Mouse (Mus musculus): ENCODE results near the gene Wbp1l. TPM values are rescaled to one million over a fixed set of nuclear protein-coding genes. Genes with fewer than 3 reads are reported as not detected.

The Wbp1l gene
- total RNA-seq, 2 experiments from 2014 or later = 60.5 to 61.2 TPM

DNA sequence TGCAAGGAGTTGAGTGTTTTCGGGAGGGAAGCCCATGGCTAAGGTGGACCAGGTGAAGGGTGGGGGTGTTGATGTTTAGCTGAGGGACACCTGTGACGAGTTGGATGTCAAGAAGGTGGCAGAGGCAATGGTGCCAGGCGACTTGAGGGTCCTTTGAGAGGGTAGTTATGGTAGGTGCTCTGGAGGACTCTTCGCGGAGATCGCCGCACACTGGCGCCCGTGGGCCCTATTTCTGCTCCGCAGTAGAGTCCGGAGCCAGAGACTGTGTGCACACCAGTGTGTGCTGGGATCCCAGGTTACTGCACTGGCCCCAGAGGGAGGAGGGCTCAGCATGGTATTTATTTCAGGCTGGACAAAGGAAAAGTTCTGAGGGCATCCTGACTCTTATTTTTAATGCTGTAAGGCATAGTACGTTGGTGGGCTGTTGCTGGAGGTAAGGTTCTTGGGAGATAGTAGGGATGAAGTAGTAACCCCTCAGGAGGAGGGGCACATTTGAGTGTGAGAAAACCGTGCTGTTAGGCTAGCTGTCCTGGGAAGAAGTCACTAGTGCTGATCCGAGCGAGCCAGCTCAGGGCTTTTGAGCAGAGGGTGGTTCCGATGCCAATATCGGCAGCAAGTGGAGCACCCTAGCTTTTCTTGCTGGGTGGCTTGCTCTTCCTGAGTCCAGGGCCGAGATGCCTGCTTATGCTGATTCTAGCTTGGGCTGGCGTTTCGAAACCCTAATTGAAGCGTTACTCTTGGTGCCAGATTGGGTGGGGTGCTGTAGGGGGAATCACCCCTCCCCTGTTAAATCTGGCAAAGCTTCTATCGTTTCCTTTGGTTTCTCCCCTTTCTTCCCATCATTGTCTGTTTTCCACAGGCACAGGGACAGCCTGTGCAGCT lies 732 bp downstream of the Wbp1l start:
- peak; percentile 17 for DNase-seq

DNA sequence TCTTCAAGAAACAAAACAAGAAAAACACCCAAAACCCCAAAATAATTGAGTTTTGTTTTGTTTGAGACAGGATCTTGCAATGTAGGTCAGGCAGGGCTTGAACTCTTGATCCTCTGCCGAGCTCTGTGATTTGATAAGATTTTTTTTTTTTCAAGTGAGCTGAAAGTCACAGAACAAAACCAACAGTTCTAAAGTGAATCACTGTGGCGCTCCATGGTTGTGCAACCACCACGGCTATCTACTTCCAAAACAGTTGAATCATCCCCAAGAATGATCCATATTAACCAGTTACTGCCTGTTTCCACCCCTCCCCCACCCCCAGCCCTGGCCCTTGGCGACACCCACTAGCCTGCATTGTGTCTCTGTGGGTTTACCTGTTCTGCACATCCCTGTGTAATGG lies 1.5 kb downstream of the Wbp1l start:
- no peak for DNase-seq

DNA sequence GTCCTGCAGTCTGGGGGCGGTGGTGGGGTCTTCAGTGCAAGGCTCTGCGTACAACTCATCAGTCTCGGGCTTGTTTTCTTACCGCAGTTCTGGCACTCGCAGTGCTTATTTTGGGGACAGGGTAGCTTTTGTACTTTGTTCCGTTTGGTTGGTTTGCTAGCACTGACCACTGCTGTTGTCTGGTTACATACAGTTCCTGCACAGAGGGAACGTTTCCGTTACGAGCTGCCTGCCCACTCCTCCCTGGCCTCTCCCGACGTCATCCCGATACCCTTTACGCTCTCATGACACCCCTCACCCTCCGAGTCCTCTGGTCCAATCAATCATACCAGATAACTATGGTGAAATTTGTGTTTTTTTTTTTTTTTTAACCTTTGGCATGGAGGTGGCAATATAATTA lies 2.6 kb downstream of the Wbp1l start:
- no peak for DNase-seq

DNA sequence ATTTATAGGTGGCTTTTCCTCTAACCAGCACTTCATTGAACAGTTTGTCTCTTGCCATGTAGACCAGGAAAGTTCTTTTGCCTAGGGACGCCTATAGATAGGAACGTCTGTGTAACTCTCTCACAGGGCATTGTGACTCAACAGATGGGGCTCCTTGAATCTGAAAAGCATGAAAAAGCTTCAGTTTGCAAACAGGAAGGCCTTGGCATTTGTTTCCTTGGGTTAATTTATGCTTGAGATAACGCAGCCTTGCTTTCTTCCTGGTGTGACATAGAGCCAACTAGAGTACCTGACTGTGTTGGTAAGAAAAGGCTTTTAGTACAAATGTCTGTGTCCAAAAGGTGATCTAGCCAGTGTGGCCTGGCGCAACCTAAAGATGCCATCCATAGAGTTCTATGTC lies 3.5 kb downstream of the Wbp1l start:
- DNase-seq = no peak

DNA sequence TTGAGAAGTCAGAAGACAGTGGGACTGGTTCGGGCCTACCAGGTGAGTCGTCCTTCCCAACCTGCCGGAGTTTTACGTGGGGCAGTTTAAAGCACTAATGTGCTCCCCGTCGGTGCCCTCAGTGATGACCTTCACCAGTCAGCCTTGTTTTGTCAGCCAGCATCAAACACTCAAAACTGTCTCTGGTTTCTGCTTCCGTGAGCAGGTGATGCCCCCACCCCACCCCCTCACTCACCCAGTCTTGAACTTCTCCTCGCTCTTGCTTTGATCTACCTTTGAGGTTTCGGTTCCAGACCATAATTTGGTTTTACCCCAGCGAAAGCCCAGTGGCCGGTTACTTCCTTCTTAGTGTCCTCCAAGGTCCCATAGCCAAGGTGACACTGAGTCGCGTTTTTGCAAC lies 7.8 kb downstream of the Wbp1l start:
- DNase-seq = no peak

DNA sequence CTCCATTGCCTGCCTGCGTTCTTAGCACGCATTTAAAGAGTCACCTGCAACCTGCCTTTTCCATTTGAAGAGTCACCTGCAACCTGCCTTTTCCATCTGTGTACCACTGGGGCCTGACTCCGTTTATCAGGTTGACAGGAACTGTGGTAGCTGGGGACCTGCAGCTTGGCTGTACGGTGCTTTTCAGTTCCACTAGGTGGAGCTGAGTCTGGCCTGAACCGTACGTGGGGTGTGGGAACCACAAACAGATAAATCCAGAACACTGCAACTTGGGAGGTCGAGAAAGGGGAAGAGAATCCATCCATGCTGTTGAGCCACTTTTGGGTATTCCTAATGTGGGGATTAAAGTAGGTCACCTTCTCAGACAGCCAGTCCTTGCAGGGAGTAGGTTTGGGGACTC lies 8.5 kb downstream of the Wbp1l start:
- peak; percentile 58 for DNase-seq

DNA sequence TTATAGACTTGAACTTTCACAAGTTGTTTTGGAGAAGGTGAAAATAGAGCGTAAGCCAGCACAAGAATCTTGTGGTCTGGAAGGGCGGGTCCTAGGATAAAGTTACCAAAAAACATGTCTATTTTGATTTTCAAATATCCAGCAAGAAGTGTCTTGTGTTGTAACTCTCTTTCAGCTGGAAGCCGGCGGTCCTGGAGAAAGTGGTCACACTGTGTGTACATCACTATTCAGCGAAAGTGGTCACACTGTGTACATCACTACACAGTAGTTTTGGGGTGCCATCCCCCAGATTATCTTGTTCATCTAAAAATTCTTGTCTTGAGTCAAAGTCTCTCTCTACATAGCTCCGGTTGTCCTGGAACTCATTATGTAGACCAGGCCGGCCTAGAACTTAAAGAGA lies 9.3 kb downstream of the Wbp1l start:
- no peak for DNase-seq

DNA sequence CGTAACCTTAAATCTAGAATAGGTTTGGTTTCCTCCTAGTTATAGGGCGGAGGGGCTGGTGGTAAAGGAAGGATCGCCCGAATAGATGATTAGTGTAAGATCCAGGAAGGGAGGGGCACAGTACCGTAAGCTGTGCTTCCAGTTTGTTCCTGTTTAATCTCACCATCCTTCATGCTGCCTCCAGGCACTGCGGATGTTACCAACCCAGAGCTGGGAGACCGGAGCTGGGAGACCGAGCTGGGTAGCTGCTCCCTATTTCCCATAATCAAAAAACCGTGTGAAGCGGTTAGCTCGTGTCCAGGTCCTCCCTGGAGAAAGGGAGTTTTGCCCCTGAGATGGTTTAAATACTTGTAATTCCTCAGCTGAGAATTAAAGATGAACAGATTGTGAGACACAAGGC lies 17.5 kb downstream of the Wbp1l start:
- no peak for DNase-seq

DNA sequence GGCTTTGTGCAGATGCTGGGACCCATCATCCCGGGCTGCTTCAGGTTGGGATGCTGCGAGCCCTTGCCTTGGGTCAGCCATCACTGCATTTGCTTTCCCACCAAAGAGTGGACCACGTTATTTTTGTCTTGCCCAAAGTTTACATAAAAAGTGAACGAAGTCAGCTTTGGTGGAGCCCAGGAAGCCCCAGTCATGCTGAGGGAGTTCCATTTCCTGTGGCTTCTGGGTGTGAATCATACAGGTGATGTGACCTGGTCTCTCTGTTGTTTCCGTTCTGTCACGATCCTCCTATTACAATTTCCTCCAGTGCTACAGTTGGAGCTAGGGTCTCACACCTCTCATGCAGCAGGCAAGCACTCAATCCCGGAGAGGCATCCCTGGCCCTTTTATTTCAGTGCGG lies 18.5 kb downstream of the Wbp1l start:
- DNase-seq = no peak

DNA sequence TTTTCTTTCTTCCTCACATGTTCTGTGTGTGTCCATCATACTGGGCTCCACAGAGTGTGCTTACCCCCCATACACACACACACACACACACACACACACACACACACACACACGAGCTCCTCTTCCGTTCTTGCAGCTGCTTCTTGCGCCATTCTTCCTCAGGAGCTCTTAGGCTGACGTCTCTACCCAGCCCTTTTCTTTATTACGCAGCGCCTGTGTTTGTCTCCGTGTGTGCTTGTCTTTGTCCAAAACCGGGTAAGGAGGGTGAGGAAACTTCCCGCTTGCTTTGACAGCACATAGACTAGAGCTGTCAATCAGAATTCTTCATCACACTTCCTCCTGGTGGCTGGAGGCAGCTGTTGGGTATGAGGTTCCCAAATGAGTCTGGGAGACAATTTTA lies 19.4 kb downstream of the Wbp1l start:
- DNase-seq = no peak

DNA sequence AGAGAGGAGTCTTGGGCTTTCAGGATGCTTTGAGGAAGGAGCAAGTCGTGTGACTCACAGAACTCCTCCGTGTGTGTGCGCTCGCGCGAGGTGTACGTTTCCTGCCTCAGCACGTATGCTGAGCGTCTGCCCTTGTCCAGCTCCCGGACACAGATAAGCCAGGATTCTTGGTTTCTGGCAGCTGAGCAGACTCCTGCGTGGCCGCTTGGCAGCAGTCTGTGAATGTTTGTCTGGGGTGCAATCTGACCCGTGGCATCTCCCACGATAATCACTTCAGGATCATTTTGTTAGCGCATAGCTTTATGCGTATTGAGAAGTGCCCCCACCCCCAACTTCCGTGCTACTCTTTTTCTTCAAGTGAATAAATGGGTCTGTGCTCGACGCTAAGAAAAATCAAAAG lies 20.1 kb downstream of the Wbp1l start:
- DNase-seq = peak; percentile 68

DNA sequence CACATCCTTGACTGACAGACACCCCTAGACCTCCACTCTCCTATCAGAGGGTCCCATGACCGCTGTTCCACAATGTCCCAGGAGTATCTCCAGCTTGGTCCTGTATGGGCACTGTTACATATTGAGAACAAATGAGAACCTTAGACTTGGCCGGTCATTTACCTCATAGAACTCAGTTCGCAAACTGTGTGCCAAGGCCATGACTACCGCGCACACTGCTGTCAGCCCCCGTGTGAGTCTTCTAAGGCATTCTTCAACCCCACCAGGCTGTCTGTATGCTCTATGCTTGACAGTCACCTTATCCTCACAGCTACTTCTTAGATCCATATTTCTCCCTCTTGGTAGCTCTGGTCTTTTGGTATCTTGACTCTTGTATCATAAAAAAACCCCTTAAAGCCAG lies 20.6 kb downstream of the Wbp1l start:
- DNase-seq = no peak

DNA sequence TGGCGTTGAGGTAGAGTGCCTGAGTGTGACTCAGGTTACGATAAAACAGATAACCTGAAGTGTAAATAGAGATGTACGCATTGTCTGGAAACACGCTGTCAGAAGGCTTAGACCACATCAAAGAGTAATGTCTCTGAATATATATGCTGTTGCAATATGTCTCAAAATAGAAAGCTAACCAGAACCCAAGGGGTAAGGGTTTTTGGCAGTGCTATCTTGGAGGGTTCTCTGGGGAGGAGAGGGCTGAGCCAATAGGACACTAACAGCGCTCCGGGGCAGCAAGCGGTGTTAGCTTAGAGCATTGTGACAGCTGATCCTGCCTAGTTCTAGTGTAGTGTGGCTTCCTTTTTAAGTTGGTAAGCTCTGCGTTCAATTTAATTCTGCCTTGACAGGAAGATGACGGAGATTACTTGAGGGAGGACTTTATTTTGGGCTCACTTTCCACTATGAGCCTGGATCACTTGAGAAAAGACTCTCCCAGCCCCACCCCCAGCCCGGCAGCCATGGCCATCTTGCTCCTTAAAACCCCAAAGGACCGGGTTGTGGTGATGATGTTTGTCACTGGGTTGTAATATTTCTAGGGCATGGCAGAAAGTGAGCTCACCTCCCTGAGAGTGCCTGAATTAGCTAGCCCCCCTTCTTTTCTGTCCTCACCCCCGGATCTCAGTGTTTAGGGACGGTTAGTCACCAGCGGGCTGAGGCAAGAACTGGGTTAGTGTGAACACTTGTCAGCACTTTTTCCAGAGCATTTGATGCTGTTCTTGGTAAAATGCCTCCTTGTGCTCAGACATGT lies 21.3 kb downstream of the Wbp1l start:
- no peak for DNase-seq

DNA sequence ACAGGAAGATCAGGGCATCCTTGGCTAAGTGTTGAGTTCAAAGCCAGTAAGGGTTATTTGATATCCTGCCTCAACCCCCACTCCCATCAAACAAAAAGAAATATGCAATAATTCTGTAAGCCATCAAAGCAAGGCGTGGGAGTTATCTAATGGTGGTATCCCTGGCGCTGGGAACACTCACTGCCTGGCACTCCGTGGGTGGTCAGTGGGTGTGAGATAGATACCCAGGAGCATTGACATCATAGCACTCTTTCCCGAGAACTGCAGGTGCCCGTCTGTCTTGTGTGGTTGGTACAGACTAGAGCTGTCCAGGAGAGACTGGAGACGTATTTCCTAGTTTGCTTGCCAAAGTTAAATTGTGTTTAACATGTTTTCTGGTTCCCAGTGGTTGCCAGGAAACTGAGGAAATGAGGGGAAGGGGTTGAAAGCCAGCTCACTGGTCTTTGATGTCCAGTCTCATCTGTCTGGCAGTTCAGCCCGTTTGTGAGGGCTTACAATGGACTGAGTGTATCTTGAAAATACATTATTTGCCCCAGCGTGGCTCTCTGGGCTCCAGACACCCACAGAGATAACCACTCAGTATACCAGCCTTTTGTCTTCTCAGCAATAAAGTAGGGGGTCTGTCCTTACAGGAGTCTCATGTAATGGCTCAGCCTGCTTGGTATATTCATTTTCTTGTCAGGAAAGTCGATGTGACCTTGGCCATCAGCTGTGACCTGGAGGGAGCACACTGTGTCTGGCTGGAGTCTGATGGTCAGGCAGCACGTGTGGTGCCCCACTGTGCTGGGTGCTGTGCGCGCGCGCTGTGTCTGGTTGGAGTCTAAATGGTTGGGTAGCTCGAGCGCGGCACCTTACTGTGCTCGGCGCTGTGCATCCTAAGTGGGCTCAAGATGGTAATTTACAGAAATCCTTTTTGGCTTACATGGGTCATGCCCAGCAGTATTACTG lies 22.6 kb downstream of the Wbp1l start:
- DNase-seq = no peak

DNA sequence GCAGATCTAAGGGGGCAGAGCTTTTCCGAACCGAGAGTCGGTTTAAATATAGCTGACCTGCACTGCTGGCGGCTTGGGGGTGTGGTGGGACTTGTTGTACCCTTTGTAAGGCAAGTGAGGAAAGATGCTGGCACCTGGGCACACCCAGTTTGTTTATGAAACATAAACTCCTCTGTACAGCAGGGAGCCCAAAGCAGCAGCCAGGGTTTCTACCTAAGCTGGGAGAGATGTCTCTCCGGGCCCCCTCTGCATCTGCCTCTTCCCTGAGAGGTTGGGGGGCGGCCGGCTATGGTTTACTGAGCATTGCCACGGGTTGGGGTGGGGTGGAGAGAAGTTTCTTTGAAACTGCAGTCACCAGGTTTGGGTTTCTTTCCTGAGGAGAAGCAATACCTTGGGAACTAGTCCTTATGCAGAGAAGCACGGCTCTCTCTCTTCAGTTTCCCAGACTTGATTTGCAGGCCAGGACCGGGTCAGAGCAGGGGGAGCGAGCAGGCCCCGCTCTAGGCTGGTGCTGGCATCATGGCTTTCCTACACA lies 23.8 kb downstream of the Wbp1l start:
- DNase-seq = no peak

DNA sequence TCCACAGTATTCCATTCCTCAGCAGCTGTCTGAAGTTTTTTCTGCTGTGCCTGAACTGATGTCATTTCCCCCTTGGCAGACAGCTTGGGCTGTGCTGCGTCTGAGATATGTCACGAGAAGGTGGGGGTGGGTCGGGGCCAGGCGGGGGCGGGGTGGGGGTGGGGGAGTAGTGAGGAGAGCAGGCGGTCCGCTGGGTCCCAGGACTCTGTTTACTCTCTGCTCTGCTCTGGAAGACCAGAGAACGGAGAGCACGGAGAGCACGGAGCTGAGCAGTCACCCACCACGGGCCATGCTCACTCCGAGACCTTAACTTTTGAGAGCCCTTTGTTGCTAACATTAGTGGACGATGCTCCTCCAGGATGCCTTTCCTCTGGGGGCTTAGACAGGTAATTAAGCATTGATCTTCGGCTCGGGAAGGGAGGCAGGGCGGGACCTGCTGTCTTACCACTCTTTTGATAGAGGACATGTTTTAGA lies 24.3 kb downstream of the Wbp1l start:
- DNase-seq = peak; percentile 71

DNA sequence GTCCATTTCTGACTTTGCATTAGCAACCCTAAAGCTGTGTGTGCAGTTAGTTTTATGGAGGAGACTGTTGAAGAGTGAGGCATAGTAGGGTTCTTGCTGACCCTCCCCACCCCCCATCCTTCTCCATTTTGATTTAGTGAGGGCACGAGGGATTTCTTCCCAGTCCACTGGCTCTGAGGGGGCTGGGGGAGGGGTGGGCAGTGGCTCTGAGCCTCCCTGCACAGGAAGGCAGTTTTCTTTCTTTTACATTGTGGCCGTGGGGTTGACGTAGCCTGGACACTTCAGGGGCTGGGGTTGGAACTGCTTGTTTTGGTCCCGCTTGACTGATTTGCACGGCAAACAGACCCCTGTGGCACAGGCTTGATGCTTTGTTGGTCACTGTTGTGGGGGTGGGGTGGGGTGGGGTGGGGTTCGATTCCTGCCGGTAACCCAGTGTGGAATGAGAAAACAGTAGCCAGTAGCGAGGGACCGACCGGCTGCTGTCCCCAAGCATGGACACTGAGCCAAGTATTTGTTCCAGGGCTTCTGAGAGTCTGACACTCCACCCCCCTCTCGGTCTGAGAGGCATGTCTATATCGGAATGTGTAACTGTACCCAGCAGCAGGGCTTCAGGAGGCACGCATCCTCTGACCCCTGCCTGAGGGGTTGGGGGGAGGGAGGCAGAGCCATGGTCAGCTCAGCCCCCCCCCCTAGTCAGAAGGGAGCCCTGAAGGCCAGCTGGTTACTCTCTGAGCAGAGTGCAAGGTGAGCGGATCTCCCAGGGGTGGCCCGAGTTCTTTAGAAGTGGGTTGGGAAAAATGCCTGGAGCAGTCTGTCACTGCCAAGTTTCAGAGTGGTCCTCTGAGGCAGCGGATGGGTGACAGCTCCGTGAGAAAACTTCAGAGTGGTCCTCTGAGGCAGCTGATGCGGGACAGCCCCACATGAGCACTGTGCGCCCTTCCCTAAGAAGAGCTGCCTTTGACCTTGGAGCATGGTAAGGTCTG lies 25.2 kb downstream of the Wbp1l start:
- DNase-seq = peak; percentile 75

DNA sequence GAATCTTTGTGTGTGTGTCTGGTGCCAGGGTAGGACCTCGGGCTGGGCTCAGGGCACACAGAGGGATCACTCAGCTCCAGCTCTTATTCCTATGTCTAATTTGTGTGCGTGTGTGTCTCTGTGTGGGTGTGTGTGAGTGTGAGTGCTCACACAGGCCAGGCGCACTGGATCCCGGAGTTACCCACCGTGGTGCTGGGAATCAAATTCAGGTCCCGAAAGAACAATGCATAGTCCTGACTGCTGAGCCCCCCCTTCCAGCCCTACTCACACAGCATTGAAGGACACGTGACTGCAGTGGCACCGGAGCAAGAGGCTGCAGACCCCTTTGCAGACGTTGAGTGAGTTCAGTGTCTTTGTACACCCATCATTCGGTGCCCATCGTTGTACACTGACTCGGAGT lies 26.1 kb downstream of the Wbp1l start:
- no peak for DNase-seq

DNA sequence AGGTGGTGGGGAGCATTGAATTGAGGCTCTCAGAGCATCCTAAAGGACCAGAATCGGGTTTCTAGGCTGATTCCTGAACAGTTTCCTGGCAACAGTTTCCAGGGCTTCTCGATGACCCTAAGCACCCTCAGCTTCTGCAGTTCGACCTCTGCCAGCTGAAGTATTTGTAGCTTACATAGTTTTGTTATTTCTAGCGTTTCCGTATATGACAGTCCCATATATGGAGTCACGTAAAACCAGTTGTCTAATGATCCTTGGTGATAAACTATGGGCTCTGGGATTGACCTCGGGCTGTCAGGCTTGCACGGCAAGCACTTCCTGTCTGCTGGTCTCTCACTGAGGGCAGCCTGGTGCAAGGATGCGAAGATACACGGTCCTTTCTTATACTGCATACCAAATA lies 26.6 kb downstream of the Wbp1l start:
- DNase-seq = no peak

DNA sequence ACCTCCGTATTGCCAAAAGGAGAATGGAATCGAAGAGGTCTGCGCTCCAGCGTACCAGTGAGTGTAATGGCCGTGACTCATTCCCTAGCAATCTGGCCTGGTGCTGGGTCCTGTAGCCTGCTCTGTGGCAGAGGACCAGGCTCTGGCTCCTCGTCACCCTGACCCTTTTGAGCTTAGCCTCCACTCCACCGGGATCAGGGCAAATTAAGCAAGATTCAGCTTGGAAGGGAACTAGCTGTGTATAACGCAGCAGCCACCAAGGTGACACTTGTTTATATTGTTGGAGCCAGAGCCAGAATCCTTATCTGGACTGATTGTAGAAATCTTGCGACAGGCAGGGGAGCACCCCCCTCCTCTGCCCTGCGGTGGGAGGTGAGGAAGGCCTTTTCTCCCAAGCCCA lies 29.5 kb downstream of the Wbp1l start:
- peak; percentile 49 for DNase-seq

DNA sequence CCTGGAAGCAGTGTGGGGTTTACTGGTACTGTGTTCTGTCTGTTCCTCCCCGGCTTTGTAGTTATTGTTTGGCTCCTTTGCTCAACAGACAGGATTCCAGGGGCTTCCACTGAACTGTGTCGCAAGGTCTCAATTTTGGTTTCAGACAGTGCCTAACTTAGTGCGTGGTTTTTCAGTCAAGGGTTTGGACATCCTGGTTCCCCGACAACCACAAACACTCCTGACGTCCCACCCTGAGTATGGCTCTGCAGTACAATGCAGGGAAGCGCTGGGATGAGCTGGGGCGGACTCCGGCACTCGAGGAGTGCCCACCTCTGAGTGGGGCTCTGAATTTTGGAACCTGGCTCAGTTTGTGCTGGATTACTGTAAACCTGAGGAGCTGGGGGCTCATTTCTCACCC lies 30.9 kb downstream of the Wbp1l start:
- DNase-seq = no peak
